Mouse (Mus musculus): ENCODE data around the gene Trio. TPM values are rescaled to one million over a fixed set of nuclear protein-coding genes. Genes with fewer than 3 reads are reported as not detected.

The Trio gene
- polyA plus RNA-seq (2017; shearing (Covaris generic)), result 10 to 100 TPM in 1 of 2 experiments, 1 to 10 TPM in 1; 5.3 to 16.6 TPM

GRCm38 (mm10) chr15:28025447-28026166 is at the start of gene Trio:
Trio (minus strand) TSS chr15:28025848.

GRCm38 (mm10) chr15:27681419-27682187 is 344.0 kb downstream of the Trio start, which contains the start of gene Otulinl:
Otulinl (minus strand) TSS chr15:27681579.

Other genes starting within 250 kb of the Trio start
- gene Dnah5, start 177.9 kb upstream of the Trio start, polyA plus RNA-seq (2017; shearing (Covaris generic)), result under 1 TPM; 0.04 to 0.20 TPM